Mouse (Mus musculus): ENCODE results near the gene Btbd16. TPM values are rescaled to one million over a fixed set of nuclear protein-coding genes. Genes with fewer than 3 reads are reported as not detected.

Gene Btbd16
- total RNA-seq, 2 experiments from 2014 or later: not detected

- intact Hi-C loops (cut with DNase I): no loop called here
- no peak for DNase-seq (ENCODE audit: low spot score)
Observed at GRCm38 (mm10) chr7:130808694-130809093, 34.8 kb downstream of the Btbd16 start.

- intact Hi-C loops (cut with DNase I): no loop called here
- DNase-seq (ENCODE audit: low spot score): no peak
Observed at GRCm38 (mm10) chr7:130810238-130810637, 36.4 kb downstream of the Btbd16 start.

- intact Hi-C loops (cut with DNase I): no loop called here
- no peak for DNase-seq (ENCODE audit: low spot score)
Observed at GRCm38 (mm10) chr7:130812407-130812806, 38.5 kb downstream of the Btbd16 start.

- no peak for DNase-seq (ENCODE audit: low spot score)
- intact Hi-C loops (cut with DNase I): no loop called here
Observed at GRCm38 (mm10) chr7:130815601-130816000, 41.7 kb downstream of the Btbd16 start.

GRCm38 (mm10) chr7:130816243-130816642, 42.4 kb downstream of the Btbd16 start:
- DNase-seq (ENCODE audit: low spot score): no peak
- intact Hi-C loops (cut with DNase I): no loop called here

GRCm38 (mm10) chr7:130818813-130819212, 44.9 kb downstream of the Btbd16 start:
- intact Hi-C loops (cut with DNase I): no loop called here
- no peak for DNase-seq (ENCODE audit: low spot score)

GRCm38 (mm10) chr7:130819624-130820023, 45.8 kb downstream of the Btbd16 start:
- intact Hi-C loops (cut with DNase I): no loop called here
- DNase-seq (ENCODE audit: low spot score): no peak

- no peak for DNase-seq (ENCODE audit: low spot score)
- intact Hi-C loops (cut with DNase I): no loop called here
Observed at GRCm38 (mm10) chr7:130823992-130824391, 50.1 kb downstream of the Btbd16 start.

- intact Hi-C loops (cut with DNase I): loop anchor here (5.0 kb wide), 3 partner anchors 36 to 216 kb away; partner anchors contain the start of gene Btbd16
- DNase-seq (ENCODE audit: low spot score): no peak
Observed at GRCm38 (mm10) chr7:130826343-130826742, 52.5 kb downstream of the Btbd16 start.

- no peak for DNase-seq (ENCODE audit: low spot score)
- intact Hi-C loops (cut with DNase I): loop anchor here (1.0 to 5.0 kb wide), 4 partner anchors 35 to 215 kb away; partner anchors contain the start of gene Btbd16
Observed at GRCm38 (mm10) chr7:130827431-130827830, 53.6 kb downstream of the Btbd16 start.

GRCm38 (mm10) chr7:130827844-130828403, 54.1 kb downstream of the Btbd16 start:
- intact Hi-C loops (cut with DNase I): loop anchor here (1.0 to 5.0 kb wide), 4 partner anchors 34 to 214 kb away; partner anchors contain the start of gene Btbd16
- no peak for DNase-seq (ENCODE audit: low spot score)

GRCm38 (mm10) chr7:130828475-130828874, 54.6 kb downstream of the Btbd16 start:
- no peak for DNase-seq (ENCODE audit: low spot score)
- intact Hi-C loops (cut with DNase I): loop anchor here (5.0 kb wide), 3 partner anchors 34 to 214 kb away; partner anchors contain the start of gene Btbd16

GRCm38 (mm10) chr7:130831586-130831985, 57.7 kb downstream of the Btbd16 start:
- intact Hi-C loops (cut with DNase I): no loop called here
- no peak for DNase-seq (ENCODE audit: low spot score)

GRCm38 (mm10) chr7:130834299-130834698, 60.4 kb downstream of the Btbd16 start:
- DNase-seq (ENCODE audit: low spot score): no peak
- intact Hi-C loops (cut with DNase I): no loop called here

GRCm38 (mm10) chr7:130834958-130835861, 61.3 kb downstream of the Btbd16 start:
- intact Hi-C loops (cut with DNase I): no loop called here
- DNase-seq (ENCODE audit: low spot score): no peak

- DNase-seq (ENCODE audit: low spot score): no peak
- intact Hi-C loops (cut with DNase I): no loop called here
Observed at GRCm38 (mm10) chr7:130836066-130836465, 62.2 kb downstream of the Btbd16 start.

GRCm38 (mm10) chr7:130837941-130838657, 64.2 kb downstream of the Btbd16 start:
- DNase-seq (ENCODE audit: low spot score): no peak
- intact Hi-C loops (cut with DNase I): no loop called here

- DNase-seq (ENCODE audit: low spot score): no peak
- intact Hi-C loops (cut with DNase I): no loop called here
Observed at GRCm38 (mm10) chr7:130838658-130839025, 64.8 kb downstream of the Btbd16 start.

GRCm38 (mm10) chr7:130839380-130840100, 65.7 kb downstream of the Btbd16 start:
- intact Hi-C loops (cut with DNase I): no loop called here
- DNase-seq (ENCODE audit: low spot score): no peak
